Mouse (Mus musculus) cortical plate, adult 2 months (tissue): ENCODE measurements around the gene Guca2a.

Experiments
- CTCF ChIP-seq: fragments of 200-500 bp; IDR thresholded peaks from 2 replicates; pipeline ENCODE4 v1.5.1; 2011; ENCODE audit warnings: mild to moderate bottlenecking, control low read depth, low read length; ENCODE audit not compliant: insufficient read depth; ENCODE audit errors: extremely low read depth
- POLR2A ChIP-seq: fragments of 200-500 bp; IDR thresholded peaks from 2 replicates; pipeline ENCODE4 v1.6.1; 2011; ENCODE audit warnings: mild to moderate bottlenecking, low read length, control low read depth; ENCODE audit not compliant: insufficient read depth; ENCODE audit errors: extremely low read depth

- TF ChIP-seq CTCF = no peak
- TF ChIP-seq POLR2A = no peak
These were observed 48.1 kb upstream of the Guca2a start for GRCm38 (mm10) chr4:119589423-119589822.
